Mouse (Mus musculus) brain, embryonic 14.5 days (tissue): ENCODE results near the gene Afmid. TPM values are rescaled to one million over a fixed set of nuclear protein-coding genes. Genes with fewer than 3 reads are reported as not detected.

Experiments used
- DNase-seq: peaks from one replicate; pipeline ENCODE4 v3.0.0-alpha.2; 2011; ENCODE audit warnings: low read depth
- CTCF ChIP-seq: fragments of 200-500 bp; IDR thresholded peaks from 2 replicates; pipeline ENCODE4 v1.5.1; 2012; ENCODE audit warnings: inconsistent platforms, mild to moderate bottlenecking, moderate library complexity, borderline replicate concordance; ENCODE audit not compliant: insufficient read depth, insufficient read length; ENCODE audit errors: extremely low read depth
- POLR2A ChIP-seq: fragments of 200-500 bp; IDR thresholded peaks from 2 replicates; pipeline ENCODE4 v1.6.1; 2012; ENCODE audit warnings: mild to moderate bottlenecking, inconsistent platforms, borderline replicate concordance; ENCODE audit not compliant: poor library complexity, insufficient read depth, insufficient read length, severe bottlenecking; ENCODE audit errors: extremely low read depth
- polyA plus RNA-seq: library from polyadenylated mRNA; depleted of rRNA; stranded (reverse); fragments of >200 nt; gene quantifications from 2 replicates; pipeline ENCODE4 v1.2.3, GENCODE M21; 2012; rRNA removed

Gene Afmid
- polyA plus RNA-seq, 1 experiment = 4.5 TPM

DNA sequence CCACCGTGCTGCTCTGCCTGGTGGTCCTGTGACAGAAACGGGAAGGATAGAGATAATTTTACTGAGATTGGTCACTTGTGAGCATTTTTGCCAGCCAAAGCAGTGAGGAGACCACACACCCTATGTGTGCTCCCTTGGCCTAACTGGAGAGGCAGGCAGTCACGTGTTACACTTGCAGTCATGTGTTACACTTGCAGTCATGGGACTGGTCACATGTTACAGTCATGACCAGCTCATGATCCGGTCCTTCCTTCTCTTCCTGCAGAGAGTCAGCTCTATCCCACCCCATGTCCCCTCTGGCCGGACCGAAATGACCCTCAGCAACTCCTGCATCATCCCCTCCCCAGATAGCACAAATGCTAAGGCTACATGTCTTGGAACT, 55.2 kb downstream of the Afmid start:
- DNase-seq = no peak
- TF ChIP-seq POLR2A (no peak), CTCF (no peak)

DNA sequence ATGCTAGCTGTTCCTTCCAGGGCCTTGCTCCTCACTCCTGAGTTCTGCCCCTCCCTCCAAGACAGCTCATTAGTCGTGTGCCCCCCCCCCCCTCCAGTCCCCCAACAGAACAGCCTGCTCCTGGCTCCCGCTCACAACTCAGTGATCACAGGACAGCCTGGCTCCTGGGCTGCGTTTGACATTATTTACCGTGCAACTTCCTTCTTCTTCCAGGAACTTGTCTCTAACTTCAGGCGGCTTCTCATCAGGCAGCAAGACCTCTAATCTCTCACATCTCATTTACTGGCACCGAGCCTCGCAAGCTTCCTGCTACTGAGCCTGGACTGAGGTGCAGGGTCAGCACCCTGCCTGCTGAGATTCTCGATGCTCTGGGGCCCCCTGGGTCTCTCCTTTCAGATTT, 56.1 kb downstream of the Afmid start:
- TF ChIP-seq CTCF (no peak), POLR2A (no peak)
- DNase-seq = peak; percentile 18

DNA sequence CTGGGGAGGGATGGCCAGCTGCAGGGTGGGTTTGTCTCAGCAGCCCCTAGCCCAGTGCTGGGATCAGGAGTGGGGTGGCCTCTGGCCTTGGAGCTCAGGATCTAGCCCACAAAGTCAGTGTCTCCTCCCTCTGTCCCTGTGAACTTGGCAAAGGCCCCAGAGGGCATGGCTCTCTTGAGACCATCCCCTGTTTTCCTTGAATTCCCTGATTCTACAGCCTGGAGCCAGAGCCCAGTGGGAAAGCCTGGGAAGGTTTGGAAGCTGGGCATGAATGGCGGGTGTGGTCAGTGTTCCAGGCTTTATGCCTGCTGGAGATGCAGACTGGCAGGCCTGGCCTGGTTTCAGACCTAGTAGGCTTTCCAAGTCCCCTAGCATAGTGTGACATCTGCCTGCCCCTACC, 56.5 kb downstream of the Afmid start:
- TF ChIP-seq POLR2A (no peak), CTCF (no peak)

DNA sequence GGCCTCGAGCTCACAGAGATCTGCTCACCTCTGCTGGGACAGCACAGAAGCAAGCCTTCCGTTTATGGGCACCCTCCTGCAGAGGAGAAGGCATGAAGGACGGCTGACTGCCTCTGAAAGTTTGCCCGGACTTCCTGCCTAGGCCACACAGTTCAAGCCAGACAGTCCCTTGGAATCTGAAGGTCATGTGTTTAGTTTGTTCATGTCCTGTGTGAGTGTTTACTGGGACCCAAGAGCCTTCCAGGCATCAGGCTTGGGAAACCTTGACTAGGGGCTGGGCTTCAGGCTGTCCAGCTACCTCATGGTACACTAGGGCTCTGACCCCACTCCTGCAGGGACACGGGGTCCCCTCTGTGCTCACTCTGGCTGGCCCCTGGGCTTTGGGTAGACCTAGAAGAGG, 60.3 kb downstream of the Afmid start:
- TF ChIP-seq CTCF = no peak
- TF ChIP-seq POLR2A = no peak
- DNase-seq = no peak

More for the DNA sequence above, 56.5 kb downstream of the Afmid start:
- DNase-seq = no peak

DNA sequence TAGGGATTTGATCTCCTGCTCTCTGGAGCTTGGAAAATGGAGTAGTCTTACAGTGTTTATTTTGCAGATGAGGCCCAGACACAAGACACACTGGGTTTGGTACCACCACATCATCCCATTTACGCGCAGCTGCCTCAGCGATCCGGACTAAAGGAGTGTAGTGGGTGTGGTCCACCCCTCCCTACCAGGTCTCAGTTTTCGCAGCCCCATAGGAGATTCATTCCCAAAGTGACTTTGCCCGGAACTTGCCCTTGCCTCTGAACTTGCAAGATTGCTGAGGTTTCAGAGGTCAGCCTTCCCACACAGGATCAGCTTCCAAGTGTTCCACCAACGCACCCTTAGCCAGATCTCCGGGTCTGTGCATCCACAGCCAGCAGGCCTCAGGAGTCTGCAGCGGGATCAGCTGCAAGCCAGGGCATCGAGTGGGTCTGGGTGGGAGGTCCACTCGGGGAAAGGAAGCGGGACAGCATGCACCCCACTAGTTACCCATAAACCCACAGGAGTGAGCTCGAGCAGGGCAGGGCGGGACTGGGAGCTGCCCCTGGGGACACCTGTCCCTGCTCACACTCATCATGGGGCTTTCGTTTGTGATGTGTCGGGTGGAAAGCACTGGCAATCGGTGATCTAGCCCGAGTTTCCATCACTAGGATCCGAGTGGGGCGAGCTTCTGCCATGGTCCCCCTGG, 62.6 kb downstream of the Afmid start:
- TF ChIP-seq POLR2A (no peak), CTCF (no peak)

DNA sequence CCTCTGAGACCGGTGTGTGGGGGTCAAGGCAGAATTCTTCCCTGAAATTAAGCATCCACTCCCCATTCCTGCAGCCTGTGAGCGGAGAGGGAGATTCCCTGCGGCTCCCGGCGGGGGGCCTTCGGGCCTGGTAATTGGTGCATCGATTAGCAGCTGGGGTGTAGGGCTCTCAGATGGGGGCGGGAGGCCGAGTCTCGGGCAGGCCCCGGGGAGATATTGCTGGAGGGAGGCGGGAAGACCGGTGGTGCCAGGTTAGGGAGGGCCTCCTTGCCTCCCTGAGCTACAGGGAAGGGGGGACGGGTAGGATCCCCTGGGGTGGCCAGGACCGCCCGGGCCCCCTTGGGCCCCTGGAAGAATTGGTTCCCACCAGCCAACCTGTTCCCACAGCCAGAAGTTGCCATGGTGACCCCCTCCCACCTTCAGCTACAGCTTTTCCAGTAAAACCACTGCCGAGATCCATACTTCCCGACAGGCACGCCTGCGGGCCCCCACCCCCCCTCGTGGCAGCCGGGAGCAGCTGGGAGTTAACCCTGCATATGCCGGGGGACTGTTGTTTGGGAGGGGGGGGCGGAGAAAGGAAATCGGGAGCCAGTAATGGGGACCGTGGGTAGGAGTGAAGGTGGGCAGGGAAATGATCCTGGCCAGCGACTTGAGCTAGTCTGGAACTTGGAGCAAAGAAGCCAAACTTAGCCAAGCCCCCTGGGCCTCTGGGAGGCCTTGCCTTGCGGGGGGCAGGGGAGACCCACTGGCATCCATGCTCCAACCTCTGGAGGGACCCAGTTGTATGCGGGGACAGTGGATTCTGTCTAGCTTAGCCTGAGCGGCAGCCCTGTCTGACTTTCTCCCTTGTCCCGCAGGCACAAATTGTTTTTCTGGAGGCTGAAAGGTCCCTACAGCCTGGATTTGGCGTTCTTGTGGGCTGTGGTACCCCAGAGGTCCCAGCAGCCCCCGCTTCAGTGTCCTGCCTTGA, 63.4 kb downstream of the Afmid start:
- TF ChIP-seq CTCF (no peak), POLR2A (no peak)
- peak; percentile 70 for DNase-seq

More for the DNA sequence above, 62.6 kb downstream of the Afmid start:
- DNase-seq = no peak

Other genes with a start within 250 kb of the Afmid start
- gene Tnrc6c, start 171.6 kb upstream of the Afmid start, polyA plus RNA-seq = 54.3 and 82.0 TPM in 2 replicates
- gene Tmc8, start 43.8 kb upstream of the Afmid start, polyA plus RNA-seq = 1.3 and 1.9 TPM in 2 replicates
- 4.3 and 4.8 TPM in 2 replicates for gene Tmc6, start 43.7 kb upstream of the Afmid start, polyA plus RNA-seq
- 0.07 and 0.10 TPM in 2 replicates for gene 6030468B19Rik, start 28.3 kb upstream of the Afmid start, polyA plus RNA-seq
- gene Gm20708, start 16.3 kb upstream of the Afmid start, polyA plus RNA-seq = 0.11 and 1.2 TPM in 2 replicates
- gene Syngr2, start 16.3 kb upstream of the Afmid start, polyA plus RNA-seq = 12.9 and 13.6 TPM in 2 replicates
- 31.1 and 76.6 TPM in 2 replicates for gene Tk1, start 168 bp downstream of the Afmid start, polyA plus RNA-seq
- gene Birc5, start 23.3 kb downstream of the Afmid start, polyA plus RNA-seq = 31.8 and 61.9 TPM in 2 replicates
- gene Tmem235, start 34.8 kb downstream of the Afmid start, polyA plus RNA-seq = 0.10 TPM in 1 of 2 replicates, not detected in the other
- 5.5 and 5.6 TPM in 2 replicates for gene Tha1, start 47.6 kb downstream of the Afmid start, polyA plus RNA-seq
- gene Socs3, start 144.1 kb downstream of the Afmid start, polyA plus RNA-seq = 8.4 and 13.6 TPM in 2 replicates
- 48.5 and 55.7 TPM in 2 replicates for gene Pgs1, start 160.4 kb downstream of the Afmid start, polyA plus RNA-seq